Mouse (Mus musculus) forebrain, postnatal 0 days (tissue): Measurements from ENCODE around the gene Tns1. TPM values are rescaled to one million over a fixed set of nuclear protein-coding genes. Genes with fewer than 3 reads are reported as not detected.

ENCODE experiments used
- ATAC-seq: fragments of 200-750 bp; cut with Nextera tagmentation; 2 replicates; pipeline ENCODE4 v1.8.0; 2017; ENCODE audit warnings: mild to moderate bottlenecking, moderate library complexity
- DNase-seq: peaks from one replicate; pipeline ENCODE4 v3.0.0-alpha.2; 2015
- H3K27ac ChIP-seq: fragments of 300-500 bp; sonication (generic); 2 replicates; pipeline ENCODE4 v1.5.1; 2014; ENCODE audit warnings: low read depth, mild to moderate bottlenecking, antibody characterized with exemption, low read length, moderate library complexity, mixed read lengths
- H3K27me3 ChIP-seq: fragments of 300-500 bp; sonication (generic); 2 replicates; pipeline ENCODE4 v1.6.1; 2014; ENCODE audit warnings: mild to moderate bottlenecking, low read length, mixed read lengths; ENCODE audit not compliant: insufficient read depth
- H3K36me3 ChIP-seq: fragments of 300-500 bp; sonication (generic); 2 replicates; pipeline ENCODE4 v1.6.1; 2014; ENCODE audit warnings: mild to moderate bottlenecking, moderate library complexity; ENCODE audit not compliant: insufficient read depth
- H3K4me1 ChIP-seq: fragments of 300-500 bp; sonication (generic); 2 replicates; pipeline ENCODE4 v1.6.1; 2014; ENCODE audit warnings: antibody characterized with exemption; ENCODE audit not compliant: insufficient read depth
- H3K4me2 ChIP-seq: fragments of 300-500 bp; sonication (generic); 2 replicates; pipeline ENCODE4 v1.6.1; 2014; ENCODE audit warnings: low read depth, mild to moderate bottlenecking, moderate library complexity
- H3K4me3 ChIP-seq: fragments of 300-500 bp; sonication (generic); 2 replicates; pipeline ENCODE4 v1.5.1; 2014; ENCODE audit warnings: low read depth, low read length, mixed read lengths
- H3K9ac ChIP-seq: fragments of 300-500 bp; sonication (generic); 2 replicates; pipeline ENCODE4 v1.6.1; 2014; ENCODE audit warnings: mild to moderate bottlenecking
- H3K9me3 ChIP-seq: fragments of 300-500 bp; sonication (generic); 2 replicates; pipeline ENCODE4 v1.6.1; 2016; ENCODE audit warnings: low read length
- CTCF ChIP-seq: sonication (generic); IDR thresholded peaks from 2 replicates; pipeline ENCODE4 v1.5.1; 2016; ENCODE audit warnings: antibody characterized with exemption, control low read depth, low read depth
- WGBS: fragments of 180-500 bp; shearing (Covaris S2); extraction: QIAGEN DNeasy Blood & Tissue Kit; methylation state at CpG from one replicate; pipeline ENCODE4 v1.1.7; 2014; 5-methylcytosine and 5-hydroxymethylcytosine counted together
- polyA plus RNA-seq: library from polyadenylated mRNA; unstranded; fragments of >200 nt; fragmentation: Nextera tagmentation; extraction: Ambion mirVana; gene quantifications from 2 replicates; pipeline ENCODE4 v1.2.1, GENCODE M21; 2015
- total RNA-seq: library from RNA; depleted of rRNA; stranded (reverse); fragments of >200 nt; gene quantifications from 2 replicates; pipeline ENCODE4 v1.2.3, GENCODE M21; 2014

Tns1 gene
- total and polyA plus RNA-seq, 2 experiments from 2014 or later = 7.0 to 21.8 TPM

DNA sequence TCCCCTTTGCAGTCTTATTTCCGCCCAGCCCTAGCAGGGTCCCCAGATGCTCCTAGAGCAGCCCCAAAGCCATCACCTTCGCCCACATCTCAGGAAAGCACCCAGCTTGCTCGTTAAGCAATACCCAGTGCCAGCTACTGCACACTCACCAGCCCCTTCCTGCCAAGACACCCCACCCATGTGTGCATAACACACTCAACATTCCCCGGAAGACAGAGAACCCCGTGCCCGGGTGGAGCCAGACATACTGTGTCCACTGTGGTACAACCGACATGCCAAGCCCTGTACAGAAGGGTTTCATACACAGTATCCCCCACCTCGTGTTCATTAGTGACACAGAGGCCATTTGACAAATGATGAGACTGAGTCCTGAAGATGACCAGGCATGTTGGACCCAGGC is 195.9 kb downstream of the Tns1 start:
- H3K27me3 ChIP-seq = no peaks in the 10 kb centered on the region
- H3K9me3 ChIP-seq = no peaks in the 10 kb centered on the region
- no peaks in the 10 kb centered on the region for H3K36me3 ChIP-seq
- H3K4me2 ChIP-seq = no peak overlapping the region
- DNase-seq (no peak), ATAC-seq (no peak)
- no peak overlapping the region for H3K4me3 ChIP-seq
- H3K4me1 ChIP-seq = no peaks in the 10 kb centered on the region
- no peak for TF ChIP-seq CTCF
- no peak overlapping the region for H3K9ac ChIP-seq
- WGBS = 76% methylated on average over 8 of the region's 8 CpGs
- H3K27ac ChIP-seq = no peak overlapping the region

- no peaks in the 10 kb centered on the region for H3K4me1 ChIP-seq
- no peak overlapping the region for H3K9ac ChIP-seq
- WGBS = 77% methylated on average over 15 of the region's 15 CpGs
- H3K27me3 ChIP-seq = no peaks in the 10 kb centered on the region
- H3K4me3 ChIP-seq = no peak overlapping the region
- DNase-seq = no peak
- no peak overlapping the region for H3K27ac ChIP-seq
- H3K36me3 ChIP-seq = no peaks in the 10 kb centered on the region
- no peaks in the 10 kb centered on the region for H3K9me3 ChIP-seq
- ATAC-seq = no peak
- no peak overlapping the region for H3K4me2 ChIP-seq
- no peak for TF ChIP-seq CTCF
Measured at GRCm38 (mm10) chr1:73927819-73928218, 196.4 kb downstream of the Tns1 start.

DNA sequence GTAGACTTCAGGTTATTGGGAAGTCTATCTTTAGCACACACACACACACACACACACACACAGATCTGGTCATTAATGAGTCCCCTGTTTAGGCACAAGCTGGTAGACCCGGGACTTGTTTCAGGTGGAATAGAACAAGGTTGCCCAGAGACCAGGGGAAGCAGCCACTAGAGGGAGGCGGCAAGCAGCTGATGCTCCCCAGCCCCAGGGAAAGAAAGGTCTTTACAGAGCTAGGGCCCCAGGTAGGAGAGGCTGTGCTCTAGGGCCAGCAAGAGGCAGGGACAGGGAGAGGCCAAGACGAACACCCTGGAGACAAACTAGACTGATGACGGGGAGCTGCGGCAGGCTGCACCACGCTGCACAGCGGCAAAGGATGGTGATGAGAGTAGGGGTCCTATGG is 198.0 kb downstream of the Tns1 start:
- TF ChIP-seq CTCF = peak; percentile 46; the same call in 1 of the 2 replicates
- no peak overlapping the region for H3K4me3 ChIP-seq
- 55% methylated on average over 7 of the region's 7 CpGs for WGBS
- H3K27me3 ChIP-seq = no peaks in the 10 kb centered on the region
- DNase-seq (no peak), ATAC-seq (0 out of 2 replicates have a peak, but pooled peaks have one; percentile 29)
- H3K4me1 ChIP-seq = no peaks in the 10 kb centered on the region
- H3K9ac ChIP-seq = no peak overlapping the region
- no peaks in the 10 kb centered on the region for H3K9me3 ChIP-seq
- H3K27ac ChIP-seq = no peak overlapping the region
- H3K36me3 ChIP-seq = no peaks in the 10 kb centered on the region
- no peak overlapping the region for H3K4me2 ChIP-seq

- no peak for TF ChIP-seq CTCF
- H3K9ac ChIP-seq = no peak overlapping the region
- ATAC-seq (no peak), DNase-seq (no peak)
- H3K4me2 ChIP-seq = no peak overlapping the region
- WGBS = 94% methylated on average over 18 of the region's 18 CpGs
- H3K27ac ChIP-seq = no peak overlapping the region
- no peaks in the 10 kb centered on the region for H3K9me3 ChIP-seq
- no peaks in the 10 kb centered on the region for H3K27me3 ChIP-seq
- no peaks in the 10 kb centered on the region for H3K4me1 ChIP-seq
- H3K4me3 ChIP-seq = no peak overlapping the region
- 0 out of 2 replicates have a peak, but pooled peaks cover 9% of the 10 kb centered on the region for H3K36me3 ChIP-seq
Measured at GRCm38 (mm10) chr1:73924871-73925610, 199.2 kb downstream of the Tns1 start.

DNA sequence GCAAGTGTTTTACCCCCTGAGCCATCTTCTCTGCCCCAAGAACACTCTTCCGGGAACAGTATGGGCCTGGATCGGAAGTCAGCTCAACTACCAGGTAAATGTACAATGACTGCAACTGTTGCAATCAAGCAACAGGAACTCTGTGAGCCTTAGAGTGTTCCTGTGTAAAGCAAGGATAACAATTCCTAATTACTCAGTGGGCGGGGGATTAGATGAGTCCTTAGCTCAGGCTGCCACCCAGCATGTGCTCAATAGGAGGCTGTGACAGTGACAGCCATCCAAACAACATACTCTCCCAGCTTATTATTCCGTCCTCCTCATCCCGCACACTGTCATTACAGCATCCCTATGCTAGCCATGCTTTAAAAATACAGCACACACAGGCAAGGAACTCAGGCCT is 200.0 kb downstream of the Tns1 start:
- Histone ChIP-seq H3K4me3 (no peak overlapping the region), H3K9ac (no peak overlapping the region), H3K9me3 (no peaks in the 10 kb centered on the region), H3K27me3 (no peaks in the 10 kb centered on the region), H3K27ac (no peak overlapping the region), H3K4me1 (no peaks in the 10 kb centered on the region), H3K4me2 (no peak overlapping the region), H3K36me3 (0 out of 2 replicates have a peak, but pooled peaks cover 9% of the 10 kb centered on the region)
- no peak for DNase-seq
- ATAC-seq = no peak; the same call in 1 of the 2 replicates
- WGBS = 72% methylated on average over 5 of the region's 5 CpGs
- no peak for TF ChIP-seq CTCF

GRCm38 (mm10) chr1:73923185-73923584 is 201.1 kb downstream of the Tns1 start:
- H3K9me3 ChIP-seq = no peaks in the 10 kb centered on the region
- H3K4me1 ChIP-seq = no peaks in the 10 kb centered on the region
- DNase-seq = no peak
- no peak overlapping the region for H3K4me3 ChIP-seq
- no peak overlapping the region for H3K9ac ChIP-seq
- WGBS = 86% methylated on average over 8 of the region's 8 CpGs
- no peak overlapping the region for H3K4me2 ChIP-seq
- TF ChIP-seq CTCF = no peak
- H3K36me3 ChIP-seq = 0 out of 2 replicates have a peak, but pooled peaks cover 9% of the 10 kb centered on the region
- H3K27ac ChIP-seq = no peak overlapping the region
- no peaks in the 10 kb centered on the region for H3K27me3 ChIP-seq
- no peak; the same call in 1 of the 2 replicates for ATAC-seq

DNA sequence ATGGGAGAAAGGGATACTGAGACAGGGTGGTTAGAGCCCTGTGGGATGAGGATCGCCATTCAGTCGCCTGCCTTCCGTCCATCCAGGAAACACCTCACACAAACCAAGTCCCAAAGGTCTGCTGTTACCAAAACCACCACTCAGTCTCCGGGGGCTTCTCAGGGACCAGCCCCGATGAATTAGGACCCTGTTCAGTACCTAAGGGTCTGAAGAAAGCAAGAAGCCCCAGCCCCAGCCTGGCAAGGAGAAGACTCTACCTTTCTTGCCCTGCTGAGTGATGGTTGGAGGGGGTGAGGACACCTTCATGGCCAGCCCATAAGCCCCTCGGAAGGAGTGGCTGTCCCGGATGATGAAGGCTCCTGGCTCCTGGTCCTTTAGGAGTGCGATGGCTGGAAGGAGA is 203.5 kb downstream of the Tns1 start:
- no peak for ATAC-seq
- Histone ChIP-seq H3K4me2 (no peak overlapping the region), H3K27me3 (no peaks in the 10 kb centered on the region), H3K4me1 (no peaks in the 10 kb centered on the region), H3K4me3 (no peak overlapping the region), H3K9ac (no peak overlapping the region), H3K27ac (no peak overlapping the region), H3K9me3 (no peaks in the 10 kb centered on the region), H3K36me3 (peaks cover 9% of the 10 kb centered on the region; the same call in 1 of the 2 replicates)
- WGBS = 95% methylated on average over 8 of the region's 8 CpGs
- no peak for DNase-seq
- TF ChIP-seq CTCF = no peak
